Mouse (Mus musculus): ENCODE data around the gene Acot8.

GRCm38 (mm10) chr2:164817703-164818102 lies 13.0 kb upstream of the Acot8 start:
- no peak for TF ChIP-seq POLR2A (IDR thresholded peaks at IDR 0.05; ENCODE audit: low read depth, low read length)
- no peak for TF ChIP-seq CTCF (IDR thresholded peaks at IDR 0.05; ENCODE audit: extremely low read depth, insufficient read length, insufficient replicate concordance, low read depth, low read length)
